17 mouse cellular contexts compared by ENCODE assay signal in the genomic region with DNA sequence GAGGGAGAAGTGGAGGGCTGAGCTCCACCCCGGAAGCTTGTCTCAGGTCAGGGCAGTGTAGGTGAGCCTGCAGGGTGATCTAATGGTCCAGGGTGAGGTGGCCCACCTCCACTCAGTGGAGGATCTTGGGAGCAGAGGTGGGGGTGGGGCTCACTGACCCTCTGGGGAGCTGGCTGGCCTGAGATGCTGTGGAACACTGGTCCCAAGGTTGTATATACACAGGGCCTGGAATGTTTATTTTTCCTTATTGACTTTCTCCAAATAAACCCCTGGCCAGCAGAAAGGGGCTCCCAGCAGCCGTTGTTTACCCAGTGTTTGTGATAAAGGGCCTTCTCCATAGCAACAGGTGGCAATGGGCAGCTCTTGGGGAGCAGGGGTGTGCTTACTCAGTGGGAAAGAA. TPM values are rescaled to one million over a fixed set of nuclear protein-coding genes. Genes with fewer than 3 reads are reported as not detected.
DNase-seq lines count a peak whose midpoint lies in the region; ATAC-seq and TF ChIP-seq lines count a peak whose summit lies in the region.
"Had no signal": no experiment of that assay in that cellular context is flagged by ENCODE, and none has a peak within 500 bp of the region (broad histone marks: within the 10 kb centered on the region; RNA-seq: fewer than 3 reads in every experiment).

No protein-coding gene starts in this region.

- H3K4me2 ChIP-seq in heart, embryonic 11.5 days, result no peak overlapping the region
- no peak overlapping the region for H3K4me2 ChIP-seq in midbrain, embryonic 11.5 days
- H3K4me2 ChIP-seq in midbrain, embryonic 15.5 days, result no peak overlapping the region
- no peak overlapping the region for H3K4me2 ChIP-seq in stomach, embryonic 16.5 days (ENCODE audit: low read depth, low read length)
- H3K4me2 ChIP-seq: limb, embryonic 15.5 days had no signal

- no peak for TF ChIP-seq POLR2A in lung, adult 2 months (IDR thresholded peaks at IDR 0.05; ENCODE audit: borderline replicate concordance, extremely low read depth, low read depth, low read length)

- H3K4me3 ChIP-seq in heart, embryonic 11.5 days (ENCODE audit: low read depth, low read length), result no peak overlapping the region
- no peak overlapping the region for H3K4me3 ChIP-seq in midbrain, embryonic 11.5 days (ENCODE audit: low read depth, low read length)
- H3K4me3 ChIP-seq in midbrain, embryonic 15.5 days, result no peak overlapping the region
- no peak overlapping the region for H3K4me3 ChIP-seq in lung, adult 2 months (replicated peaks; ENCODE audit: extremely low read depth, low read depth, low read length)
- no peak overlapping the region for H3K4me3 ChIP-seq in stomach, embryonic 16.5 days (replicated peaks; ENCODE audit: low read length)
- H3K4me3 ChIP-seq: limb, embryonic 15.5 days had no signal

- no peaks in the 10 kb centered on the region for H3K9me3 ChIP-seq in heart, embryonic 11.5 days (replicated peaks; ENCODE audit: control insufficient read depth, low read length)
- H3K9me3 ChIP-seq in midbrain, embryonic 11.5 days (ENCODE audit: control insufficient read depth, low read length), result no peaks in the 10 kb centered on the region
- no peaks in the 10 kb centered on the region for H3K9me3 ChIP-seq in midbrain, embryonic 15.5 days
- H3K9me3 ChIP-seq in stomach, embryonic 16.5 days (replicated peaks; ENCODE audit: control insufficient read depth, low read length), result no peaks in the 10 kb centered on the region
- H3K9me3 ChIP-seq: limb, embryonic 15.5 days had no signal

- no peaks in the 10 kb centered on the region for H3K36me3 ChIP-seq in heart, embryonic 11.5 days (ENCODE audit: control insufficient read depth, insufficient read depth, low read length)
- H3K36me3 ChIP-seq in midbrain, embryonic 11.5 days (ENCODE audit: control insufficient read depth, insufficient read depth, low read length), result no peaks in the 10 kb centered on the region
- no peaks in the 10 kb centered on the region for H3K36me3 ChIP-seq in midbrain, embryonic 15.5 days (replicated peaks)
- no peaks in the 10 kb centered on the region for H3K36me3 ChIP-seq in stomach, embryonic 16.5 days (ENCODE audit: control insufficient read depth, insufficient read depth, low read length)
- H3K36me3 ChIP-seq: limb, embryonic 15.5 days had no signal

- H3K4me1 ChIP-seq in heart, embryonic 11.5 days (ENCODE audit: control insufficient read depth, insufficient read depth, low read length), result peaks cover 27% of the 10 kb centered on the region
- H3K4me1 ChIP-seq in midbrain, embryonic 11.5 days (ENCODE audit: control insufficient read depth, insufficient read depth, low read length), result peaks cover 7% of the 10 kb centered on the region; the same call in 1 of the 2 replicates
- H3K4me1 ChIP-seq in midbrain, embryonic 15.5 days, result peaks cover 8% of the 10 kb centered on the region
- peaks cover 5% of the 10 kb centered on the region for H3K4me1 ChIP-seq in lung, adult 2 months (ENCODE audit: control insufficient read depth, insufficient read depth, low read length)
- peaks cover 32% of the 10 kb centered on the region for H3K4me1 ChIP-seq in stomach, embryonic 16.5 days (ENCODE audit: control insufficient read depth, insufficient read depth, low read length)

- TF ChIP-seq CTCF in lung, adult 2 months (IDR thresholded peaks at IDR 0.05; ENCODE audit: insufficient read depth, low read length), result no peak

- H3K27ac ChIP-seq in heart, embryonic 11.5 days (ENCODE audit: low read depth, low read length), result no peak overlapping the region
- H3K27ac ChIP-seq in midbrain, embryonic 11.5 days (ENCODE audit: low read depth, low read length), result no peak overlapping the region
- no peak overlapping the region for H3K27ac ChIP-seq in midbrain, embryonic 15.5 days
- peak overlapping the region; percentile 55; the same call in 1 of the 2 replicates for H3K27ac ChIP-seq in stomach, embryonic 16.5 days (ENCODE audit: low read length)
- H3K27ac ChIP-seq: limb, embryonic 15.5 days had no signal

- H3K27me3 ChIP-seq in heart, embryonic 11.5 days (ENCODE audit: control insufficient read depth, insufficient read depth, low read length), result no peaks in the 10 kb centered on the region
- no peaks in the 10 kb centered on the region for H3K27me3 ChIP-seq in midbrain, embryonic 11.5 days (ENCODE audit: control insufficient read depth, insufficient read depth, low read length)
- no peaks in the 10 kb centered on the region for H3K27me3 ChIP-seq in midbrain, embryonic 15.5 days (replicated peaks)
- H3K27me3 ChIP-seq in stomach, embryonic 16.5 days (ENCODE audit: control insufficient read depth, insufficient read depth, low read length), result 0 out of 2 replicates have a peak, but pooled peaks cover 3% of the 10 kb centered on the region

- DNase-seq in heart, postnatal 36 days, result no peak
- no peak for DNase-seq in midbrain, embryonic 11.5 days (ENCODE audit: low spot score, missing footprints)
- DNase-seq in lung, adult 2 months, result peak; percentile 62
- no peak for DNase-seq in urinary bladder, postnatal 10 days (ENCODE audit: low spot score)
- DNase-seq in MN1 (ENCODE audit: low spot score), result no peak
- DNase-seq: cerebellum, adult 18-20 months; gastrocnemius, postnatal 25 days; heart, postnatal 4 days; kidney, adult 2 months; layer of hippocampus, postnatal 36 days; spleen, adult 18-20 months had no signal

- H3K9ac ChIP-seq in heart, embryonic 11.5 days (ENCODE audit: low read depth, low read length), result 0 out of 2 replicates have a peak overlapping the region, but pooled peaks have one; percentile 28
- no peak overlapping the region for H3K9ac ChIP-seq in midbrain, embryonic 11.5 days (ENCODE audit: low read length)
- no peak overlapping the region for H3K9ac ChIP-seq in midbrain, embryonic 15.5 days
- no peak overlapping the region for H3K9ac ChIP-seq in stomach, embryonic 16.5 days (ENCODE audit: low read length)
- H3K9ac ChIP-seq: limb, embryonic 15.5 days had no signal

- intact Hi-C loops in heart, postnatal 36 days (cut with DNase I), result no loop called here

- 0 out of 2 replicates have a peak, but pooled peaks have one; percentile 7 for ATAC-seq in heart, embryonic 11.5 days (replicated peaks; ENCODE audit: insufficient number of reproducible peaks, low FRiP score, low TSS enrichment)
- ATAC-seq in midbrain, embryonic 11.5 days (ENCODE audit: low FRiP score), result peak; percentile 68
- ATAC-seq in midbrain, embryonic 15.5 days (replicated peaks), result no peak
- peak; percentile 89 for ATAC-seq in stomach, embryonic 16.5 days (ENCODE audit: insufficient read depth, low FRiP score)

- WGBS in heart, embryonic 11.5 days (ENCODE audit: insufficient replicate concordance), result 21% methylated on average over 2 of the region's 2 CpGs
- 38% methylated on average over 2 of the region's 2 CpGs for WGBS in midbrain, embryonic 11.5 days
- 28% methylated on average over 2 of the region's 2 CpGs for WGBS in midbrain, embryonic 15.5 days
- WGBS in lung, adult 2 months, result 6% methylated on average over 2 of the region's 2 CpGs
- WGBS in stomach, embryonic 16.5 days, result 11% methylated on average over 2 of the region's 2 CpGs

RNA-seq across cellular contexts. Expression of a gene that starts 18.5 kb away (rescaled TPM):
- not detected in 2 replicates for polyA plus RNA-seq in heart, embryonic 11.5 days (2014; fragmentation: Nextera tagmentation; extraction: Ambion mirVana)
- not detected for total RNA-seq in heart, postnatal 36 days (2021)
- not detected in 2 replicates for polyA plus RNA-seq in midbrain, embryonic 11.5 days (2014; fragmentation: Nextera tagmentation; extraction: Ambion mirVana)
- not detected in 2 replicates for polyA plus RNA-seq in midbrain, embryonic 15.5 days (2015; fragmentation: Nextera tagmentation; extraction: Ambion mirVana)
- not detected in 2 replicates for polyA plus RNA-seq in lung, adult 2 months (2012; rRNA removed)
- not detected in 2 replicates for polyA plus RNA-seq in stomach, embryonic 16.5 days (2015; fragmentation: Nextera tagmentation; extraction: Ambion mirVana)
- total RNA-seq: ES-E14; gastrocnemius, postnatal 25 days; heart, postnatal 4 days; layer of hippocampus, postnatal 36 days had no signal
- polyA plus RNA-seq: forebrain, embryonic 11.5 days; kidney, adult 2 months; limb, embryonic 15.5 days had no signal
